Mouse (Mus musculus) mesoderm, embryonic 11.5 days (tissue): ENCODE data around the gene Spats1.
"Not testable (repeated sequence)": the region's sequence is repeated elsewhere in the genome, so short reads cannot be mapped to it uniquely, and the experiment has no call there.

Experiments
- DNase-seq: peaks from one replicate; pipeline ENCODE4 v3.0.0-alpha.2; 2012; ENCODE audit warnings: low read depth, low spot score

The Spats1 gene

GRCm38 (mm10) chr17:45447063-45447462 lies 28.2 kb downstream of the Spats1 start:
- DNase-seq = no peak

GRCm38 (mm10) chr17:45445923-45446322 lies 29.3 kb downstream of the Spats1 start:
- no peak for DNase-seq

- peak; percentile 50 for DNase-seq
These were observed 41.0 kb downstream of the Spats1 start for GRCm38 (mm10) chr17:45434262-45434590.

- peak; percentile 99 for DNase-seq
These were observed 41.6 kb downstream of the Spats1 start, which contains the start of gene Cdc5l for GRCm38 (mm10) chr17:45433419-45434261. Cdc5l (minus strand) TSS chr17:45433737.

GRCm38 (mm10) chr17:45432706-45433398 lies 42.4 kb downstream of the Spats1 start:
- no peak for DNase-seq

- DNase-seq = no peak
These were observed 43.2 kb downstream of the Spats1 start for GRCm38 (mm10) chr17:45432007-45432406.

GRCm38 (mm10) chr17:45417387-45417786 lies 57.8 kb downstream of the Spats1 start:
- no peak for DNase-seq

GRCm38 (mm10) chr17:45411617-45412016 lies 63.6 kb downstream of the Spats1 start:
- not testable (repeated sequence) for DNase-seq

GRCm38 (mm10) chr17:45408719-45409118 lies 66.5 kb downstream of the Spats1 start:
- DNase-seq = no peak

GRCm38 (mm10) chr17:45406281-45406680 lies 68.9 kb downstream of the Spats1 start:
- DNase-seq = no peak

GRCm38 (mm10) chr17:45403207-45403606 lies 72.0 kb downstream of the Spats1 start:
- peak; percentile 76 for DNase-seq

- DNase-seq = no peak
These were observed 72.6 kb downstream of the Spats1 start for GRCm38 (mm10) chr17:45402601-45403000.

GRCm38 (mm10) chr17:45402126-45402525 lies 73.1 kb downstream of the Spats1 start:
- DNase-seq = no peak

- DNase-seq = no peak
These were observed 73.9 kb downstream of the Spats1 start for GRCm38 (mm10) chr17:45401126-45401905.

- no peak for DNase-seq
These were observed 77.2 kb downstream of the Spats1 start for GRCm38 (mm10) chr17:45398021-45398420.

- DNase-seq = no peak
These were observed 77.7 kb downstream of the Spats1 start for GRCm38 (mm10) chr17:45397541-45397940.

GRCm38 (mm10) chr17:45394612-45395011 lies 80.6 kb downstream of the Spats1 start:
- DNase-seq = no peak

GRCm38 (mm10) chr17:45393765-45394164 lies 81.5 kb downstream of the Spats1 start:
- DNase-seq = no peak
